Comparison of ENCODE assay signal across 9 mouse cellular contexts in the genomic region with DNA sequence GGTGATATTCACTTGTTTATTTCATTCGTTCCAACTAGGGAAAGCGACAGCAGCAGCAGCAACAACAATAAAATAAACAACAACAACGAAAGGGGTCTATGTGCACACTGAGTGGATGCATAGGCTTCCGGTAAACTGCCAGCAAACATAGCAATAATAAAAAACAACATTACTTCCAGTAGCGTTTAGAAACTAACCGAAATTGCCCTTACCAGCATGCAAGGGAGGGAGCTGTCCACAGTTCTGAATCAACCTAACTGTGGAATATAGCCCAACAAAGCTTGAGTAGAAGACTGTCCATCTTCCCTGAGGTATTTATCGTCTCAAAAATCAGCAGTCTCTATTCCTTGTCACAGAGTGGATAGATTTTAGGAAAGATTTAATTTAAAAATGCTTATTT. TPM values are rescaled to one million over a fixed set of nuclear protein-coding genes. Genes with fewer than 3 reads are reported as not detected.
DNase-seq lines count a peak whose midpoint lies in the region; ATAC-seq lines count a peak whose summit lies in the region.
"Had no signal": no experiment of that assay in that cellular context is flagged by ENCODE, and none has a peak within 500 bp of the region (broad histone marks: within the 10 kb centered on the region; RNA-seq: fewer than 3 reads in every experiment).

No protein-coding gene starts in this region.

- intact Hi-C loops in heart, postnatal 14 days (cut with DNase I): no loop called here

- no peaks in the 10 kb centered on the region for H3K36me3 ChIP-seq in midbrain, embryonic 10.5 days
- H3K36me3 ChIP-seq in midbrain, embryonic 11.5 days (ENCODE audit: control insufficient read depth, insufficient read depth, low read length): no peaks in the 10 kb centered on the region
- H3K36me3 ChIP-seq: limb, embryonic 15.5 days had no signal

- no peaks in the 10 kb centered on the region for H3K9me3 ChIP-seq in midbrain, embryonic 10.5 days (replicated peaks)
- H3K9me3 ChIP-seq in midbrain, embryonic 11.5 days (ENCODE audit: control insufficient read depth, low read length): no peaks in the 10 kb centered on the region
- H3K9me3 ChIP-seq: limb, embryonic 15.5 days had no signal

- H3K27me3 ChIP-seq in midbrain, embryonic 10.5 days (ENCODE audit: low read depth, poor library complexity, severe bottlenecking): peaks cover 39% of the 10 kb centered on the region
- peaks cover 14% of the 10 kb centered on the region for H3K27me3 ChIP-seq in midbrain, embryonic 11.5 days (ENCODE audit: control insufficient read depth, insufficient read depth, low read length)

- H3K4me2 ChIP-seq in midbrain, embryonic 11.5 days: no peak overlapping the region
- H3K4me2 ChIP-seq: limb, embryonic 15.5 days had no signal

- H3K4me3 ChIP-seq in midbrain, embryonic 10.5 days: no peak overlapping the region
- H3K4me3 ChIP-seq in midbrain, embryonic 11.5 days (ENCODE audit: low read depth, low read length): no peak overlapping the region

- peaks cover 23% of the 10 kb centered on the region for H3K4me1 ChIP-seq in midbrain, embryonic 10.5 days
- H3K4me1 ChIP-seq in midbrain, embryonic 11.5 days (ENCODE audit: control insufficient read depth, insufficient read depth, low read length): peaks cover 5% of the 10 kb centered on the region; the same call in 1 of the 2 replicates

- H3K27ac ChIP-seq in midbrain, embryonic 10.5 days (replicated peaks): no peak overlapping the region
- no peak overlapping the region for H3K27ac ChIP-seq in midbrain, embryonic 11.5 days (ENCODE audit: low read depth, low read length)
- H3K27ac ChIP-seq: limb, embryonic 15.5 days had no signal

- ATAC-seq in midbrain, embryonic 11.5 days (ENCODE audit: low FRiP score): no peak

- WGBS in midbrain, embryonic 10.5 days: 39% methylated on average over 7 of the region's 7 CpGs
- 42% methylated on average over 7 of the region's 7 CpGs for WGBS in midbrain, embryonic 11.5 days

- H3K9ac ChIP-seq in midbrain, embryonic 11.5 days (ENCODE audit: low read length): no peak overlapping the region
- H3K9ac ChIP-seq: limb, embryonic 15.5 days had no signal

- DNase-seq in adrenal gland, adult (ENCODE audit: inconsistent age in 2 of 2, low spot score in 1 of 2): peak; percentile 11 to 79
- no peak for DNase-seq in adrenal gland, adult 8-10 months
- DNase-seq in midbrain, embryonic 10.5 days (ENCODE audit: low spot score): peak; percentile 22
- no peak for DNase-seq in midbrain, embryonic 11.5 days (ENCODE audit: low spot score, missing footprints)
- DNase-seq in heart, postnatal 14 days: peak; percentile 13 to 53
- peak; percentile 4 for DNase-seq in lung, postnatal 25 days (ENCODE audit: low spot score)
- DNase-seq in spleen, postnatal 10 days (ENCODE audit: low spot score in 2 of 2): no peak
- no peak for DNase-seq in frontal cortex, postnatal 14 days (ENCODE audit: low spot score in 2 of 2)

RNA-seq across cellular contexts. Expression of a gene that starts 2.0 kb away (rescaled TPM):
- total RNA-seq in adrenal gland, adult 8-10 months (2022): under 1 TPM in 3 of 4 experiments, not detected in 1; 0.03 to 0.12 (median 0.10) TPM
- 0.02 TPM in 2 replicates for polyA plus RNA-seq in midbrain, embryonic 10.5 days (2016; fragmentation: Nextera tagmentation; extraction: Ambion mirVana)
- 0.04 TPM in 2 replicates for polyA plus RNA-seq in midbrain, embryonic 11.5 days (2014; fragmentation: Nextera tagmentation; extraction: Ambion mirVana)
- total RNA-seq in heart, postnatal 14 days (2021): 1 to 10 TPM; 1.1 to 1.8 TPM

Comparison
In these comparisons a context has a peak if more than half of its experiments do, and no peak if none do; other contexts are left out.
1. DNase-seq: peak in adrenal gland, adult (2 of 2), midbrain, embryonic 10.5 days (single experiment), heart, postnatal 14 days (2 of 2) and lung, postnatal 25 days (single experiment); none in adrenal gland, adult 8-10 months (single experiment), midbrain, embryonic 11.5 days (single experiment), spleen, postnatal 10 days (0 of 2) and frontal cortex, postnatal 14 days (0 of 2).